Mouse (Mus musculus): ENCODE results near the gene Babam2. TPM values are rescaled to one million over a fixed set of nuclear protein-coding genes. Genes with fewer than 3 reads are reported as not detected.

Gene Babam2
- polyA plus RNA-seq, 1 experiment from 2014 or later, result 30.2 TPM

DNA sequence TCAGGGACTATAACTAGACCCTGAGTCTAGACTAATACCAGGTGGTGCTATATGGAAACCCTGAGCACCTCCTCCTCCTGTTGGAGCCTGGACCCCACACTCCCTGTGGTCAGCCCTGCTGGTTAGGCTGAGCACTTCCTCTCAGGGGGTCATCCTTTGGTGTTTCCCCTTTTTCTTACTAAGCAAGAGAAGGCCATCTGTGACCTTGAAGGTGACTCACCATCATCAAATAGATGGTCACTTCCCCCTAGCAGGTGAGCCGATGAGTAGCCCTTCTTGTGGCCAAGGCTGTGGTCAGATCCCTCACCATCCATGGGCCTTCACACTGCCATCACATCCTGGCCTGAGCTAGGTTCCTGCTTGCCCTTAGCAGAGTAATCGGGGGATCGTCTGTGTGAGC lies 379.7 kb downstream of the Babam2 start:
- no peak overlapping the region for H3K27ac ChIP-seq (replicated peaks; ENCODE audit: low read depth, low read length)
- H3K36me3 ChIP-seq (ENCODE audit: control insufficient read depth, insufficient read depth, low read length), result no peaks in the 10 kb centered on the region
- DNase-seq (ENCODE audit: low spot score), result no peak
- no peaks in the 10 kb centered on the region for H3K27me3 ChIP-seq (ENCODE audit: control insufficient read depth, insufficient read depth, low read length)
- WGBS, result 88% methylated on average over 3 of the region's 3 CpGs
- ATAC-seq (ENCODE audit: insufficient number of reproducible peaks, low FRiP score, low TSS enrichment, low read depth), result no peak
- no peaks in the 10 kb centered on the region for H3K9me3 ChIP-seq (ENCODE audit: control insufficient read depth, low read length)
- no peak overlapping the region for H3K9ac ChIP-seq (ENCODE audit: low read length)
- H3K4me3 ChIP-seq (ENCODE audit: low read depth, low read length), result no peak overlapping the region
- no peak overlapping the region for H3K4me2 ChIP-seq (ENCODE audit: low read depth, severe bottlenecking)
- H3K4me1 ChIP-seq (ENCODE audit: control insufficient read depth, insufficient read depth, low read length), result peaks cover 9% of the 10 kb centered on the region

DNA sequence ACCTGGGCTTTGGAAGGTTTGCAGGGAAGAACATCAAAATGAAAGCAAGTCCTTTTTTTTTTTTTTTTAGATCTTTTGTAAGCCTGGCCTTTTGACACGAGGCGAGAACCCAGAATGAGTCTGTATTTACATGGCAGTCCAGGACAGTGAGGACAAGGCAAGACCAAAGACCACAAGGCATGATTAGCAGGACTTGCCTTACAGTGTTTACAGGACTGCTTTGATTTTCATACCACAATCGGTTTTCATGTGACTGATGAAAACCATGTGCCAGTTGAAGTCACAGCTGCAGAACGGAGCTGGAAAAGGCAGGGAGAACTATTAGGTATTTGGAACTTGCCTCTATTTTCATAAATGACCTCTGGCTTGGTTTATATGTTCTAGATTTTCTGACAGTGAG lies 381.5 kb downstream of the Babam2 start:
- Histone ChIP-seq H3K4me1 (ENCODE audit: control insufficient read depth, insufficient read depth, low read length) (peaks cover 9% of the 10 kb centered on the region), H3K4me3 (ENCODE audit: low read depth, low read length) (no peak overlapping the region), H3K9me3 (ENCODE audit: control insufficient read depth, low read length) (no peaks in the 10 kb centered on the region), H3K36me3 (ENCODE audit: control insufficient read depth, insufficient read depth, low read length) (no peaks in the 10 kb centered on the region), H3K27me3 (ENCODE audit: control insufficient read depth, insufficient read depth, low read length) (no peaks in the 10 kb centered on the region), H3K27ac (replicated peaks; ENCODE audit: low read depth, low read length) (no peak overlapping the region), H3K9ac (ENCODE audit: low read length) (no peak overlapping the region), H3K4me2 (ENCODE audit: low read depth, severe bottlenecking) (no peak overlapping the region)
- no peak for ATAC-seq (ENCODE audit: insufficient number of reproducible peaks, low FRiP score, low TSS enrichment, low read depth)
- DNase-seq (ENCODE audit: low spot score), result no peak
- 53% methylated on average over 4 of the region's 4 CpGs for WGBS

DNA sequence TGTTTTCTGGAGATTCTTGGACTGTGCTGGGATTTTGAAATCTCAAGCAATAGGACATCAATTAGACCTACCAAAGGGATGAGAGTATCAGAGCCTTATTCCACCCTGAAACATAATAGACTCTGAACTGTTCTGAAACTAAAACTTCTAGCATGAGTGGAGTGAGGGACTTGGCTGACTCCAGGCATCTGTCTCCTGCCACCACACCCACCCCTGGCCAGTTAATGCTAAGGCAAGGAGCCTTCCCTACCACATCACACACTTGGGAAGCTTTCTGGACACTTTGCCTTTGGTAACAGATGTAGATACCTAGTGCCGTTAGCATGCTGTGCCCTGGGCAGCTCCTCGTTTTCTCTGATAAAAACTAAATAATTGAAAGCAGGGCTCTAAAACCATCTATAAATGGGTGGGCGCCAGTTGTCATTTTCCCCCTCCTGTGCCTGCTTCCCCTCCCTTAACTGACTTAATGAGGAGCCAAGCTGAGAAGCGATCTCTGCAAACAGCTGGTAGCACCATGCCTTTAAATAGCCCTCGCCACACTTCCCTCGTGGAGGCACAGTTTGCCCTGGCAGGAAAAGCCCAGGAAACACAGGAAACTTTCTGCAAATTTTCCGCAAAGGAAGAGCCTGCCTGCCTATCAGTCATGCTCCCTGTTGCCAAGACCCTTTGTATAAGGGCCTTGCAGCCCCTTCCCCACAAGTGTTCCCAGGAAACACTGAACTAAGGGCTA lies 383.2 kb downstream of the Babam2 start:
- peaks cover 14% of the 10 kb centered on the region for H3K4me1 ChIP-seq (ENCODE audit: control insufficient read depth, insufficient read depth, low read length)
- no peak for DNase-seq (ENCODE audit: low spot score)

DNA sequence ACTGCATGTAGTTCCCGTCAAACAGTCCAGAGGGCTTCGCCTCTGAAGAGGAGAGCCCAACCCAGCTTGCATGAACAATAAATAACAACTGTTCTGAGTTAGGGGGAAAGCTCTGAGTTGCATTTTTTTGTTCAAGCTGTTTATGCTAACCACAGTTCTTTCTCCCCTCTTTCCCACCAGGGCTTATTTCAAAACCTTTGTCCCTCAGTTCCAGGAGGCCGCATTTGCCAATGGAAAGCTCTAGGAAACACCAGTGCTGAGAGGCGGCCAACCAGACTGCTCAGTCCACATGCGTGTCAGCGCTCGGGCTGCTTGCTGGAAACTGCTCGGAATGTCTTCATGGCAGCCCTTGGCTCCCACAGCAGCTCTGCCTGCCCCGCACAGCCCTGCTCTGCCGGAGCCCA lies 386.9 kb downstream of the Babam2 start:
- H3K27ac ChIP-seq (replicated peaks; ENCODE audit: low read depth, low read length), result no peak overlapping the region
- no peaks in the 10 kb centered on the region for H3K27me3 ChIP-seq (ENCODE audit: control insufficient read depth, insufficient read depth, low read length)
- ATAC-seq (ENCODE audit: insufficient number of reproducible peaks, low FRiP score, low TSS enrichment, low read depth) (no peak), DNase-seq (ENCODE audit: low spot score) (no peak)
- H3K4me2 ChIP-seq (ENCODE audit: low read depth, severe bottlenecking), result no peak overlapping the region
- no peaks in the 10 kb centered on the region for H3K9me3 ChIP-seq (ENCODE audit: control insufficient read depth, low read length)
- WGBS, result 79% methylated on average over 10 of the region's 10 CpGs
- no peaks in the 10 kb centered on the region for H3K36me3 ChIP-seq (ENCODE audit: control insufficient read depth, insufficient read depth, low read length)
- H3K4me1 ChIP-seq (ENCODE audit: control insufficient read depth, insufficient read depth, low read length), result peaks cover 14% of the 10 kb centered on the region
- H3K9ac ChIP-seq (ENCODE audit: low read length), result no peak overlapping the region
- no peak overlapping the region for H3K4me3 ChIP-seq (ENCODE audit: low read depth, low read length)

More for the DNA sequence above, 383.2 kb downstream of the Babam2 start:
- Histone ChIP-seq H3K36me3 (ENCODE audit: control insufficient read depth, insufficient read depth, low read length) (no peaks in the 10 kb centered on the region), H3K9me3 (ENCODE audit: control insufficient read depth, low read length) (no peaks in the 10 kb centered on the region), H3K9ac (ENCODE audit: low read length) (no peak overlapping the region), H3K27me3 (ENCODE audit: control insufficient read depth, insufficient read depth, low read length) (no peaks in the 10 kb centered on the region), H3K4me2 (ENCODE audit: low read depth, severe bottlenecking) (no peak overlapping the region; the same call in 1 of the 2 replicates), H3K27ac (replicated peaks; ENCODE audit: low read depth, low read length) (no peak overlapping the region), H3K4me3 (ENCODE audit: low read depth, low read length) (no peak overlapping the region)
- no peak for ATAC-seq (ENCODE audit: insufficient number of reproducible peaks, low FRiP score, low TSS enrichment, low read depth)
- WGBS, result 18% methylated on average over 7 of the region's 7 CpGs

DNA sequence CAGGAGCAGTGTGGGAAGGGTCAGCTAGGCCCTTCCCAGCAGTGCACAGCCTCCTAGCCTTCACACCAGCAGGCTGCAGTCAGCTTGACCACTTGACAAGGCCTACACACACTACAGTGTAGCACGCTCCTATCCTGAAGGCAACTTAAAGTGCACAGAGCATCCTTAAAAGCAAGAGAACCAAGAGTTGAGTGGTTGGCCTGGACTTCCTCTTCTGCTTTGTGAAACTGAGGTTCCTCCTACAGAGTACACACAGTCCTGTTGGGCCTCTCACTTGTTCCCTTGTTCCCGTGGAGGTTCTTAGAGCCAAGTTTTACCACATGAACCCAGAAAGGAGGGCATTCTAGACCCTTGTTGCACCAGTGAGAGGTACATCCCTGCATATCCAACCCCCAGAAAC lies 388.1 kb downstream of the Babam2 start:
- no peak overlapping the region for H3K4me3 ChIP-seq (ENCODE audit: low read depth, low read length)
- no peaks in the 10 kb centered on the region for H3K27me3 ChIP-seq (ENCODE audit: control insufficient read depth, insufficient read depth, low read length)
- no peak overlapping the region for H3K27ac ChIP-seq (replicated peaks; ENCODE audit: low read depth, low read length)
- WGBS, result 100% methylated on average over 2 of the region's 2 CpGs
- H3K4me2 ChIP-seq (ENCODE audit: low read depth, severe bottlenecking), result no peak overlapping the region
- DNase-seq (ENCODE audit: low spot score) (no peak), ATAC-seq (ENCODE audit: insufficient number of reproducible peaks, low FRiP score, low TSS enrichment, low read depth) (no peak)
- H3K9ac ChIP-seq (ENCODE audit: low read length), result no peak overlapping the region
- H3K4me1 ChIP-seq (ENCODE audit: control insufficient read depth, insufficient read depth, low read length), result peaks cover 14% of the 10 kb centered on the region
- no peaks in the 10 kb centered on the region for H3K9me3 ChIP-seq (ENCODE audit: control insufficient read depth, low read length)
- no peaks in the 10 kb centered on the region for H3K36me3 ChIP-seq (ENCODE audit: control insufficient read depth, insufficient read depth, low read length)

DNA sequence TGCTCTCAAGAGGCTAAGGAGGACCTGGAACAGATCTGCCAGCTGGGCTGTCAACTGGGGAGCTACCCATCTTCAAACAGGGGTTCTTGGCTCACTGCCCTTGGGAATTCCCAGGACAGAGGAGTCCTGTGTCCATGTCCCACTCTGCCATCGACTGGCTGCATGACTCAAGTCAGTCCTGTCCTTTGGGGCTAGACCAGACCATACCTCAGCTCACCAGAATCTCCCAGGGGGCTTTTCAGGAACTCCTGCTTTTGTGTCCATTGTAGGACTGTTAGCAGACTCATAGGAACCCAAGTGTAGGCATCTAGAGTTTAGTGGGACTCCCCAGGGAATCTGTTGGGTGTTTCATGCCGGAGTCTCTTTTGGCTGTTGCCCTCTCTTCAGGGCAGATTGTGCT lies 388.5 kb downstream of the Babam2 start:
- WGBS, result 87% methylated on average over 2 of the region's 2 CpGs
- no peak overlapping the region for H3K27ac ChIP-seq (replicated peaks; ENCODE audit: low read depth, low read length)
- no peak overlapping the region for H3K4me2 ChIP-seq (ENCODE audit: low read depth, severe bottlenecking)
- no peaks in the 10 kb centered on the region for H3K9me3 ChIP-seq (ENCODE audit: control insufficient read depth, low read length)
- H3K36me3 ChIP-seq (ENCODE audit: control insufficient read depth, insufficient read depth, low read length), result no peaks in the 10 kb centered on the region
- H3K9ac ChIP-seq (ENCODE audit: low read length), result no peak overlapping the region
- H3K27me3 ChIP-seq (ENCODE audit: control insufficient read depth, insufficient read depth, low read length), result no peaks in the 10 kb centered on the region
- no peak overlapping the region for H3K4me3 ChIP-seq (ENCODE audit: low read depth, low read length)
- ATAC-seq (ENCODE audit: insufficient number of reproducible peaks, low FRiP score, low TSS enrichment, low read depth) (no peak), DNase-seq (ENCODE audit: low spot score) (no peak)
- H3K4me1 ChIP-seq (ENCODE audit: control insufficient read depth, insufficient read depth, low read length), result peaks cover 10% of the 10 kb centered on the region

DNA sequence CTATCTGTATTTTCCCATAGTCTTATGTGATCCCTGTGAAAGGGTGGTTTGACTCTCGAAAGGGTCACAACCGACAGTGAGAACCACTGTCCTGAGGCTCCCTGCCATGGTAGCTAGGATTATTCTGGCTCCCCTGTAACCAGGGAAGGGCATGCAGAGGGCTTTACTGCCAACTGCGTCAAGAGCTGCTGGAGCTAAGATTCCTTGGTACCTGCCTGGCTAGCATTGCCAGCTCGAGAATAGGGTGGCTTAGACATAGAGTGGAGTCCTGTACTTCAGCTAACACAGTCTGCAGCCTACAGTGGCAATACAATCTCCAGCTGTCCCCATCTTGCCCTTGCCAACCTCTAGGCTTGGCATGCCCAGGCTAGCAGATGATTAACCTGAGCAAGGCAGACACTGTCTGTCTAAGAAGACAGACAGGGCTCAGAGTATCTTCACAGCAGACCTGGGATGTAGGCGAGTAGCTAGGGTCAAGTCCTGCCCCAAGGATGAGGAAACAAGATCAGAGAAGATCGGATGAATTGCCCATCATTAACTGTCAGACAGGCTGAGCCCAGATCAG lies 389.1 kb downstream of the Babam2 start:
- Histone ChIP-seq H3K36me3 (ENCODE audit: control insufficient read depth, insufficient read depth, low read length) (no peaks in the 10 kb centered on the region), H3K9me3 (ENCODE audit: control insufficient read depth, low read length) (no peaks in the 10 kb centered on the region), H3K27ac (replicated peaks; ENCODE audit: low read depth, low read length) (no peak overlapping the region), H3K27me3 (ENCODE audit: control insufficient read depth, insufficient read depth, low read length) (no peaks in the 10 kb centered on the region), H3K4me2 (ENCODE audit: low read depth, severe bottlenecking) (no peak overlapping the region), H3K9ac (ENCODE audit: low read length) (no peak overlapping the region), H3K4me3 (ENCODE audit: low read depth, low read length) (no peak overlapping the region), H3K4me1 (ENCODE audit: control insufficient read depth, insufficient read depth, low read length) (peaks cover 5% of the 10 kb centered on the region)
- WGBS, result 78% methylated on average over 6 of the region's 6 CpGs
- ATAC-seq (ENCODE audit: insufficient number of reproducible peaks, low FRiP score, low TSS enrichment, low read depth) (no peak), DNase-seq (ENCODE audit: low spot score) (no peak)

DNA sequence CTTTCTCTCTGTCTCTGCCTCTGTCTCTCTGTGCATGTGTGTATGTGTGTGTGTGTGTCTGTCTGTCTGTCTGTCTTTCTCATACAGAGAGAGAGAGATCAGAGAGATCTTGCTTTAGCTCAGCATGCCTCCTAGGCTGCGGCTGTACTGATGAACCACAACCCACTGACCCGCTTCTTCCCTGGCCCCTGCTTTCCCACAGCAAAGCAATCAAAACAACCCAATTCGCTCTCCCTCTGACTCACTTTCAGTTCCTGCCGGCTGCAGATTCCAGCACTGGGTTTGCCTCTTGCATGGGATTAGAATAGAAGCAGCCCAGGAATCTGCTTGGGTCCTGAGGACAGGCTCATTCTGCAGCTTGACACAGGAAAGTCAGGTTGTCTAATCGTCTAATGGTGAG lies 392.0 kb downstream of the Babam2 start:
- Histone ChIP-seq H3K4me2 (ENCODE audit: low read depth, severe bottlenecking) (no peak overlapping the region), H3K4me3 (ENCODE audit: low read depth, low read length) (no peak overlapping the region), H3K36me3 (ENCODE audit: control insufficient read depth, insufficient read depth, low read length) (no peaks in the 10 kb centered on the region), H3K9ac (ENCODE audit: low read length) (no peak overlapping the region), H3K27ac (replicated peaks; ENCODE audit: low read depth, low read length) (no peak overlapping the region), H3K27me3 (ENCODE audit: control insufficient read depth, insufficient read depth, low read length) (no peaks in the 10 kb centered on the region), H3K4me1 (ENCODE audit: control insufficient read depth, insufficient read depth, low read length) (peaks cover 1% of the 10 kb centered on the region), H3K9me3 (ENCODE audit: control insufficient read depth, low read length) (no peaks in the 10 kb centered on the region)
- DNase-seq (ENCODE audit: low spot score) (no peak), ATAC-seq (ENCODE audit: insufficient number of reproducible peaks, low FRiP score, low TSS enrichment, low read depth) (no peak)
- WGBS, result 48% methylated on average over 5 of the region's 5 CpGs

DNA sequence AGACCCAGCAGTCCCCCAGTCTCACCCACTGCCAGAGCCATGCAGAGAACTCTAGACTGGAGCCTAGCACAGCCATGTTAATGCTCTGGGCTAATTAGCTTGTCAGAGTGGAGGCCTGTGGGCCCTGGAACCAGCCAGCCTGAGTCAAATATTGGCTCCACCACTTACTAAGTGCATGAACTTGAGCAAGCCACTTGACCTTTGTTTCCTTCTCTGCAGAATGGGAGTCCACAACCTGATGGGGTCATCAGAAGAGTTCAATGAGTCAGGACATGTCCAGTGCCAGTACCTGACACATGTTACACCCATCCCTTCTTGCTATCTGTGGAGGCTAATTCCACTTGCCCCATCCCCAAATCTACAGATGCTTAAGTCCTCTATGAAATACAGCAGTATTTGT lies 394.8 kb downstream of the Babam2 start:
- H3K27me3 ChIP-seq (ENCODE audit: control insufficient read depth, insufficient read depth, low read length), result no peaks in the 10 kb centered on the region
- H3K4me3 ChIP-seq (ENCODE audit: low read depth, low read length), result no peak overlapping the region
- no peak for DNase-seq (ENCODE audit: low spot score)

More for the DNA sequence above, 394.8 kb downstream of the Babam2 start:
- Histone ChIP-seq H3K4me2 (ENCODE audit: low read depth, severe bottlenecking) (no peak overlapping the region), H3K36me3 (ENCODE audit: control insufficient read depth, insufficient read depth, low read length) (no peaks in the 10 kb centered on the region), H3K27ac (replicated peaks; ENCODE audit: low read depth, low read length) (no peak overlapping the region), H3K9ac (ENCODE audit: low read length) (no peak overlapping the region), H3K9me3 (ENCODE audit: control insufficient read depth, low read length) (no peaks in the 10 kb centered on the region), H3K4me1 (ENCODE audit: control insufficient read depth, insufficient read depth, low read length) (no peaks in the 10 kb centered on the region; the same call in 1 of the 2 replicates)
- ATAC-seq (ENCODE audit: insufficient number of reproducible peaks, low FRiP score, low TSS enrichment, low read depth), result no peak
